Mouse (Mus musculus): Measurements from ENCODE around the gene Tmem270.
"Not testable (repeated sequence)": the region's sequence is repeated elsewhere in the genome, so short reads cannot be mapped to it uniquely, and the experiment has no call there.

GRCm38 (mm10) chr5:134933686-134934085 is 27.2 kb upstream of the Tmem270 start:
- not testable (repeated sequence) for TF ChIP-seq POLR2A (IDR thresholded peaks at IDR 0.05; ENCODE audit: borderline replicate concordance, low read depth, low read length); CTCF (IDR thresholded peaks at IDR 0.05; ENCODE audit: low read depth, low read length)
